Mouse (Mus musculus) R1 (cell line): ENCODE results near the gene Cacnb2.

ENCODE experiments used
- DNase-seq: peaks from one replicate; pipeline ENCODE4 v3.0.0-alpha.2; 2018; ENCODE audit warnings: low read depth, low spot score

Cacnb2 gene

GRCm38 (mm10) chr2:14984029-14984428, 381.1 kb downstream of the Cacnb2 start:
- no peak for DNase-seq

- DNase-seq = no peak
These were observed 385.6 kb downstream of the Cacnb2 start for GRCm38 (mm10) chr2:14988451-14988850.

- DNase-seq = no peak
These were observed 386.5 kb downstream of the Cacnb2 start for GRCm38 (mm10) chr2:14989350-14989749.

- DNase-seq = no peak
These were observed 389.6 kb downstream of the Cacnb2 start for GRCm38 (mm10) chr2:14992531-14992930.

- DNase-seq = no peak
These were observed 393.1 kb downstream of the Cacnb2 start for GRCm38 (mm10) chr2:14996036-14996435.

GRCm38 (mm10) chr2:14997836-14998235, 394.9 kb downstream of the Cacnb2 start:
- DNase-seq = no peak

GRCm38 (mm10) chr2:15007531-15007930, 404.6 kb downstream of the Cacnb2 start:
- no peak for DNase-seq

GRCm38 (mm10) chr2:15008072-15008471, 405.2 kb downstream of the Cacnb2 start:
- DNase-seq = no peak

GRCm38 (mm10) chr2:15026817-15027216, 423.9 kb downstream of the Cacnb2 start:
- no peak for DNase-seq

- DNase-seq = no peak
These were observed 424.9 kb downstream of the Cacnb2 start for GRCm38 (mm10) chr2:15027816-15028215.
